25 mouse cellular contexts compared by ENCODE assay signal in genomic region chr2:39150943-39151342, GRCm38 (mm10).
"Had no signal": no experiment of that assay in that cellular context is flagged by ENCODE, and none has a peak within 500 bp of the region (broad histone marks: within the 10 kb centered on the region; RNA-seq: fewer than 3 reads in every experiment).

No protein-coding gene starts in this region.

- H3K4me3 ChIP-seq: gastrocnemius, adult 2 months; heart, embryonic 10.5 days; heart, embryonic 12.5 days; hindbrain, embryonic 10.5 days; hindbrain, embryonic 12.5 days; intestine, embryonic 15.5 days; limb, embryonic 13.5 days; limb, embryonic 15.5 days; liver, embryonic 13.5 days; liver, embryonic 15.5 days had no signal

- H3K9me3 ChIP-seq: heart, embryonic 10.5 days; heart, embryonic 12.5 days; hindbrain, embryonic 10.5 days; hindbrain, embryonic 12.5 days; intestine, embryonic 15.5 days; limb, embryonic 13.5 days; limb, embryonic 15.5 days; liver, embryonic 13.5 days; liver, embryonic 15.5 days had no signal

- DNase-seq: gastrocnemius, adult 2 months; gastrocnemius, postnatal 10 days; gastrocnemius, postnatal 25 days; heart, adult 18-20 months; heart, postnatal 10 days; heart, postnatal 4 days; kidney, adult 18-20 months; kidney, adult 8-10 months; kidney, postnatal 14 days; kidney, postnatal 36 days; layer of hippocampus, postnatal 36 days; left cerebral cortex, postnatal 4 days; liver, embryonic 13.5 days had no signal

- H3K36me3 ChIP-seq: heart, embryonic 10.5 days; hindbrain, embryonic 12.5 days; intestine, embryonic 15.5 days; liver, embryonic 13.5 days; liver, embryonic 15.5 days had no signal

- H3K4me1 ChIP-seq: heart, embryonic 10.5 days; hindbrain, embryonic 10.5 days; hindbrain, embryonic 12.5 days; intestine, embryonic 15.5 days; limb, embryonic 13.5 days; limb, embryonic 15.5 days; liver, embryonic 15.5 days had no signal

- ATAC-seq: hindbrain, embryonic 16.5 days; inflammation-experienced regulatory T-cells, adult 6 months; intestine, embryonic 15.5 days; intestine, postnatal 0 days had no signal

- H3K9ac ChIP-seq: heart, embryonic 12.5 days; hindbrain, embryonic 12.5 days; hindbrain, embryonic 14.5 days; intestine, embryonic 15.5 days; limb, embryonic 13.5 days; limb, embryonic 15.5 days; liver, embryonic 13.5 days; liver, embryonic 15.5 days had no signal

- H3K4me2 ChIP-seq: heart, embryonic 12.5 days; hindbrain, embryonic 12.5 days; hindbrain, embryonic 14.5 days; intestine, embryonic 15.5 days; limb, embryonic 13.5 days; limb, embryonic 15.5 days; liver, embryonic 13.5 days; liver, embryonic 15.5 days had no signal

- H3K27ac ChIP-seq: gastrocnemius, adult 2 months; heart, embryonic 10.5 days; hindbrain, embryonic 10.5 days; hindbrain, embryonic 12.5 days; hindbrain, embryonic 14.5 days; intestine, embryonic 15.5 days; limb, embryonic 13.5 days; limb, embryonic 15.5 days; liver, embryonic 13.5 days; liver, embryonic 15.5 days had no signal

- H3K27me3 ChIP-seq: heart, embryonic 12.5 days; hindbrain, embryonic 12.5 days; intestine, embryonic 15.5 days; limb, embryonic 13.5 days; limb, embryonic 15.5 days; liver, embryonic 13.5 days; liver, embryonic 15.5 days had no signal
